16 mouse cellular contexts compared by ENCODE assay signal in genomic region chr2:7013126-7013525, GRCm38 (mm10).
DNase-seq lines count a peak whose midpoint lies in the region; ATAC-seq lines count a peak whose summit lies in the region.
"Had no signal": no experiment of that assay in that cellular context is flagged by ENCODE, and none has a peak within 500 bp of the region (broad histone marks: within the 10 kb centered on the region; RNA-seq: fewer than 3 reads in every experiment).

No protein-coding gene starts in this region.

- H3K9me3 ChIP-seq in midbrain, embryonic 11.5 days (ENCODE audit: control insufficient read depth, low read length) = no peaks in the 10 kb centered on the region
- no peaks in the 10 kb centered on the region for H3K9me3 ChIP-seq in midbrain, embryonic 13.5 days
- H3K9me3 ChIP-seq: heart, embryonic 13.5 days; hindbrain, embryonic 15.5 days had no signal

- no peaks in the 10 kb centered on the region for H3K27me3 ChIP-seq in midbrain, embryonic 11.5 days (ENCODE audit: control insufficient read depth, insufficient read depth, low read length)
- no peaks in the 10 kb centered on the region for H3K27me3 ChIP-seq in midbrain, embryonic 13.5 days
- H3K27me3 ChIP-seq: heart, embryonic 13.5 days; hindbrain, embryonic 15.5 days had no signal

- H3K4me2 ChIP-seq in midbrain, embryonic 11.5 days = no peak overlapping the region
- H3K4me2 ChIP-seq in midbrain, embryonic 13.5 days (replicated peaks) = no peak overlapping the region
- H3K4me2 ChIP-seq: heart, embryonic 13.5 days; hindbrain, embryonic 15.5 days; liver, embryonic 11.5 days had no signal

- H3K9ac ChIP-seq in midbrain, embryonic 11.5 days (ENCODE audit: low read length) = no peak overlapping the region
- no peak overlapping the region for H3K9ac ChIP-seq in midbrain, embryonic 13.5 days (replicated peaks)
- H3K9ac ChIP-seq: heart, embryonic 13.5 days; hindbrain, embryonic 15.5 days had no signal

- no peak overlapping the region for H3K4me3 ChIP-seq in midbrain, embryonic 11.5 days (ENCODE audit: low read depth, low read length)
- H3K4me3 ChIP-seq in midbrain, embryonic 13.5 days (replicated peaks) = no peak overlapping the region
- H3K4me3 ChIP-seq: erythroblast, embryonic 14.5 days; heart, embryonic 13.5 days; hindbrain, embryonic 15.5 days had no signal

- 89% methylated on average over 5 of the region's 5 CpGs for WGBS in midbrain, embryonic 11.5 days
- WGBS in midbrain, embryonic 13.5 days = 88% methylated on average over 5 of the region's 5 CpGs

- DNase-seq in midbrain, embryonic 11.5 days (ENCODE audit: low spot score, missing footprints) = peak; percentile 72
- peak; percentile 42 for DNase-seq in brain, adult 2 months (ENCODE audit: low read depth, low spot score)
- peak; percentile 58 to 67 for DNase-seq in heart, adult 9 months (ENCODE audit: low spot score in 2 of 2)
- no peak for DNase-seq in layer of hippocampus, postnatal 10 days (ENCODE audit: low spot score in 2 of 2)
- no peak for DNase-seq in embryo, embryonic 10 days (ENCODE audit: low spot score)
- DNase-seq: cerebellum, postnatal 10 days; kidney, postnatal 10 days; retina, postnatal 1 day; spleen, adult 18-20 months had no signal

- H3K36me3 ChIP-seq in midbrain, embryonic 11.5 days (ENCODE audit: control insufficient read depth, insufficient read depth, low read length) = no peaks in the 10 kb centered on the region
- H3K36me3 ChIP-seq in midbrain, embryonic 13.5 days = no peaks in the 10 kb centered on the region
- H3K36me3 ChIP-seq: heart, embryonic 13.5 days; hindbrain, embryonic 15.5 days had no signal

- H3K4me1 ChIP-seq in midbrain, embryonic 11.5 days (ENCODE audit: control insufficient read depth, insufficient read depth, low read length) = no peaks in the 10 kb centered on the region
- H3K4me1 ChIP-seq in midbrain, embryonic 13.5 days (replicated peaks) = no peaks in the 10 kb centered on the region
- H3K4me1 ChIP-seq: heart, embryonic 13.5 days; hindbrain, embryonic 15.5 days had no signal

- H3K27ac ChIP-seq in midbrain, embryonic 11.5 days (ENCODE audit: low read depth, low read length) = no peak overlapping the region
- no peak overlapping the region for H3K27ac ChIP-seq in midbrain, embryonic 13.5 days
- H3K27ac ChIP-seq: heart, embryonic 13.5 days; hindbrain, embryonic 15.5 days had no signal

- ATAC-seq in midbrain, embryonic 11.5 days (ENCODE audit: low FRiP score) = no peak
- ATAC-seq in midbrain, embryonic 13.5 days = no peak
- no peak for ATAC-seq in megakaryocyte, adult 5-6 weeks (ENCODE audit: poor library complexity, severe bottlenecking)
- ATAC-seq: intestine, postnatal 0 days had no signal

Comparison
In these comparisons a context has a peak if more than half of its experiments do, and no peak if none do; other contexts are left out.
1. DNase-seq: peak in midbrain, embryonic 11.5 days (single experiment), brain, adult 2 months (single experiment) and heart, adult 9 months (2 of 2); none in layer of hippocampus, postnatal 10 days (0 of 2) and embryo, embryonic 10 days (single experiment).